Mouse (Mus musculus): ENCODE data around the gene Smim5.

Smim5 gene

GRCm38 (mm10) chr11:115931235-115931634 is 31.5 kb downstream of the Smim5 start:
- DNase-seq = no peak

DNA sequence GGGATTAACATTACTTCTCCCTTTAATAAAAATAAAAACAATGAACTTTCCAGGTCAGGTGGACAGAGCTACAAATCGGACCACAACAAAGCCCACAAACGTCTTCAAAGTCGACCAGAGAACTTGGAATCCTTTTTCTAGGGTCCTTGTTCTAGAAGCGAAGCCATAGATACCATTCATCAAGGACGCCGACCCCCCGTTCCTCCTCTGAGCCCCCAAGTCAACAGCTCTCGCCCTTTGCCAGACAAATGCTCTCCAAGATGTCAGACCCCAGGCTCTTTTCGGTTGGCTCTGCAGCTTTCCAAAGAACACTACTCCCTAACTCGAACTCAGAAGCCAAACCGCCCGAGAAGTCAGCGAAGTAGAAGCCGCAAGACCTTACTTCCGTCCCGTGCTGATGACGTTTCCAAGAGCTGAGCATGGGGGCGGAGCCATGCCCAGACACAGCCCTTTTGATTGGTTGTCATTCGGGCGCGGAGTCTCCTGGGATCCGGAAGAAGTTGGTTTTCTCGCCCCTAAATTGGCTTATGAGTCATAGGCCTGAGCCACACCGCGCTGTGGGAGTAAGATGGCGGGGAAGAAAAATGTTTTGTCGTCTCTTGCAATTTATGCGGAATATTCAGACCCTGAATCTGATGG is 33.5 kb downstream of the Smim5 start, which contains the start of the genes Sap30bp and Recql5:
TSS of gene Sap30bp (plus strand) at position 175 of the 639 bp plus-strand sequence.
TSS of gene Recql5 (minus strand) at position 370 of the 639 bp plus-strand sequence.
- peak; percentile 97 to 98 for DNase-seq

DNA sequence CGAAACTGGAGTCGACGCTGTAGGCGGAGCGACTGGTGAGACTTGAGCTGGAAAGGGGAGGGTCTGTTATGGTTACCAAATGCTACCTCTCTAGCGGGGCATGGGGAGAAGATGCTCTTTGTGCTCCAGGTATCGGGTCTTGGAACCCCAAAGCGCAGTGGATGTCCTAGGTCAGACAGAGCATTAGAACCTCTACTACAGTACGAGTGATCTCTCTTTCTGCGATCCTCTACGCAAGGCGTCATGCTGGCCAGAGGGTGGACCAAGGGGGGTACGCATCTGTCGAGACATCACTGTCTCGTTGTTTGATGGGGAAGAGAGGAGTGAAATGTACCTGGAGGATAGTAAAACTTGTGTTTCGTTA is 34.0 kb downstream of the Smim5 start:
- DNase-seq = no peak

GRCm38 (mm10) chr11:115939690-115940329 is 40.0 kb downstream of the Smim5 start:
- DNase-seq = peak; percentile 59 to 68

GRCm38 (mm10) chr11:115941980-115942379 is 42.2 kb downstream of the Smim5 start:
- no peak for DNase-seq

DNA sequence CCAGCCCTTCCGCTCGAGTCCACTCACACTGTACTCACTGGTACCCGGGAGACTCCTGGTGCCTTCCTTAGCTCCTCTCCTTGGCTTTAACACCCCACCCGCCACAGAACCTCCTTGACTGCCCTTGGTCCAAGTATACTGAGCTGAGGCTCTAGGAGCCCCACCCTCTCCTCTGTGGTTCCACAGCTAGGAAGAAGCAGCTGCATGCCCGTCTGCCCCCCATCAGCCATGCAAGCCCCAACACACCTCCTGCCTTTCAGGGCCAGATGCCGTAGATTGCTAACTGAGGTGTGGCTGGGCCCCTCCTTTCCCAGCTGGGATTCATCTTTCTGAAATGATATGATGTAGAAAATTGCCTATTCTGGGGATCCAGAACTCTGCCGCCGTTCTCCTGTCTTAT is 45.5 kb downstream of the Smim5 start:
- no peak for DNase-seq

GRCm38 (mm10) chr11:115946221-115946828 is 46.6 kb downstream of the Smim5 start:
- no peak for DNase-seq

GRCm38 (mm10) chr11:115948316-115948715 is 48.5 kb downstream of the Smim5 start:
- no peak for DNase-seq

DNA sequence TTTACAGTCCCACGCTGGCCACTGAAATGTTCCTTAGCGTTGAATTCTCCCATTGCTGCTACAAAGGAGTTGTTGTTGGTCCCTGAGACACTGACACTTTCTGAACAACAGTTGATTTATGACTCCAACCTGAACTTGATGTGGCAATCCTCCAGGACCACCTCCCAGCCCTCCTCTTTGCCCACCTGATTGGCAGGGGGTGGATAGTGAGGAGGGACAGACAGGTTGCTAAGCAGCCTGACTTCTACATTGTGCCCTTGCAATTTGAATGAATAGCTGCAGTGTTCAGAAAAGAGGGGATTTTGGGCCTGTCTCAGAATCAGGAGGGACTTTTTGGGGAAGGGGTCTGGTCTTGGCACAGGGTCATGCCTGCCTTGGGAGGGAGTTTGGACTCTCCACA is 51.0 kb downstream of the Smim5 start:
- no peak for DNase-seq

- DNase-seq = no peak
These were observed 54.9 kb downstream of the Smim5 start for GRCm38 (mm10) chr11:115954712-115955111.

DNA sequence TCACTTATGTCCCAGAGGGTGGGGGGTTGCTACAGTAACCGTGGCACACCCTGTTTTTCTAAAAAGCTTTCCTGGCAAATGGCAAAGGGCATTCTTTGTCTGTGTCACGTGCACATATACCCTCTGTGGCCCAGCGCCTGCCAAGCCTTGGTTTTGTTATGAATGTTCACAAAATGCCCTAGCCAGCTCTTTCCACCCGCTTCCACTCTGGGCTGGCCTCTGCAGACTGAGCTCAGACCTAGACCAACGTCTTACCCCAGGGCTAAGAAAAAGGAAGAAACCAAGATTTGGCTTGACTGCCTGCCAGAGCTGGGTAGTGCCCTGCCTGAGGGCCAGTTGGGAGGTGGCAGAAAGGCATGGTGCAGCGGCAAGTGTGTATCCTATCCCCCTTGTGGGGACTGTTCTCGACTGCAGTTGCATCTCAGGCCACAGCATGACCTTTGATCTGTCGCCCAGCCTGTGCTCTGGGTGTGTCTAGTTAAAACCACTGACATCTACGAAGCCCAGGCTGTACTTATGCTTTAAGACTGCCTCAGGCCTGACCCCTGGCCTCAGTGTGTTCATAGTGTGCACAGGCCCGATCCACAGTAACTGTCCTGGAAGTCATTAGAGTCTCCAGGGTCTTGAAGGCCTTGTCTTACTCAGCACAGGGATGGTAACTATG is 55.6 kb downstream of the Smim5 start:
- DNase-seq = peak; percentile 60 to 66
